Mouse (Mus musculus) mouse embryonic stem cell (cell line): ENCODE results near the gene Kmt2d.

Experiments used
- in situ Hi-C, 2 experiments: fragments of 300-500 bp; cut with MboI; formaldehyde crosslinking; loops; 1 replicate in 1 of 2; 3 replicates in 1 of 2; pipeline ENCODE4 v1.14.3; 2019 to 2020; ENCODE audit warnings: low sequenced_read_pairs in 2 of 2, low pct_unique_long_range_greater_than_20kb in 1 of 2, mixed read lengths in 1 of 2; ENCODE audit not compliant: unreplicated experiment in 1 of 2

Kmt2d gene

DNA sequence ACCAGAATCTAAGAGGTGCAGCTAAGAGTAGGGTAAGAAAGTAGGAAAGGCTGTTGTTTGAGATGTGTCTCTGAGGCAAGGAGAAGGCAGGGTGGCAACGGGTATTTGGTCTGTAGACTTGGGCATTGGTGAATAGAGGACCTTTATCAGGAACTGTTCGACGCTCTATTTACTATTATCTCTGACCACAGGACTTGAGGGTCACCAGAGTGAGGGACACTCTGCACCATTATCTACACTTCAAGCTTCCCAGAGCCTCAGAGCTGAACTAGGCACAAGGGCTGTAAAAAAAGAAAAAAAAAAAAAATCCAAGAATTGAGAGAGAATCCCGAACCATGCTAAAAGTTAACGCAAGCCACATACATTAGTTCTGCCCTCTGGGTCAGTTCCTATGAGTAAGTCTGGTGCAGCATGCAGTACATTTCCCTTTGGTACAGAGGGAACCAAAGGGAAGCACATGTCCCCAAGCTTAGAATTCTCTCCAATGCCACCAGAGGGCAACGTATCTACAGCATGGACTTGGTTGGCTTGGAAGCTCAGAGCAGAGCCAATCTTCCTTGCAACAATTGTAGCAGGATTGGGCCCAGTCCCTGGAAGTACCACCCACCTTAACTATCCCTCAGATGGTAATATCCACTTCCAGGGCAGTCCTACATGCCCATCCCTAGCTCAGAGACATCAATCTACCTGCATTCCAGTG is 21.1 kb upstream of the Kmt2d start:
- in situ Hi-C loops: no loop called here

GRCm38 (mm10) chr15:98891198-98891742 is 20.3 kb upstream of the Kmt2d start:
- in situ Hi-C loops: no loop called here

- in situ Hi-C loops: no loop called here
These were observed 16.5 kb upstream of the Kmt2d start for GRCm38 (mm10) chr15:98887526-98887925.

DNA sequence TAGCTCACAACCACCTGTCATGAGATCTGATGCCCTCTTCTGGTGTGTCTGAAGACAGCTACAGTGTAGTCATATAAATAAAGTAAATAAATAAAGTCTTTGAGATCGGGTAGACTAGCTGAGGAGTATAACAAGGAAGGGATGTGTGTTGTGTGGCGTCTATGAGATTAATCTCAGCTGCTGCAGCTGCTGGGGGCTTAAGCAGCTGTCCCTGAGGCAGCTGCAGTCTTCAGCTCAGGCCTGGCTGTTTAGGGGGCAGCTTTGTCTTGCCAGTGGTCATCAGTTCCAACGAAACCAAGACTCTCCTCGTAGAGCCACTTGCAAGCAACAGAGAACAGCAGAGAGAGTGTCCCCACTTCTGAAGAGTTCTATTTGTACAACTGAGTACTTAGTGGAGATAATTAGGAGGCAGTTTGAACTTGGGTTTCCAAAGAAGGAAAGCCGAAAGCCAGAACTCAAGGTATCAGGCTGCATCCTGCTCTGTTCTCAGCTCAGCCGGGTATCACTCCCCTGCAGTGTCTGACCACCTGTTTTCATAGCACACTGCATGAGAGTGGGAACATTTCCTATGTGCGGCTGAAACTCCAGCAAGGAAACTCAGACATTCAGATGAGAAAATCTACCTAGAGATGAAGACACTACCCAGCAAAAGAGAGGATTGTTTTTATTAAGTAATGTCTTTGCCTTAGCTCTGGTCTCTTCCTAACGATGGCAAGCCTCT is 15.8 kb upstream of the Kmt2d start:
- in situ Hi-C loops: no loop called here

GRCm38 (mm10) chr15:98884106-98884505 is 13.1 kb upstream of the Kmt2d start:
- in situ Hi-C loops: no loop called here

DNA sequence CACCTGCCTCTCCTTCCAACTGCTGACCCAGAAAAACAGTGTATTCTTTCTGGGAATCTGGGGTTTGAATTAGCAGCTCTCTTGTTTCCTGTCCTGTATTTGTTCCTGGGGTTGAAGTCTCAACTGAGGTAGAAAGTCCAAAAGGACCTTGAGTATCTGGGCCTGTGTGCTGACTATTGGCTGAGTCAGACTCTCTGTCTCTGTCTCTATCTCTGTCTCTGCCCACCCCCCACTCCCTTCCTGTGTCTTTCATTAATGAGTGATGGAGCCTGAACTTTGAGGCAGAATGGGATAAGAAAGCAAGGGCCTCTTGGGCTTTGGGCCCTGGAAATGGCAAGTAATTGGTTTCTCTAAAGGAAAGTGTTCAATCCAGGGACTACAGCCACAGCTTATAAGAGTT is 12.7 kb upstream of the Kmt2d start:
- in situ Hi-C loops: no loop called here

- in situ Hi-C loops: no loop called here
These were observed 10.6 kb upstream of the Kmt2d start for GRCm38 (mm10) chr15:98881656-98882008.

DNA sequence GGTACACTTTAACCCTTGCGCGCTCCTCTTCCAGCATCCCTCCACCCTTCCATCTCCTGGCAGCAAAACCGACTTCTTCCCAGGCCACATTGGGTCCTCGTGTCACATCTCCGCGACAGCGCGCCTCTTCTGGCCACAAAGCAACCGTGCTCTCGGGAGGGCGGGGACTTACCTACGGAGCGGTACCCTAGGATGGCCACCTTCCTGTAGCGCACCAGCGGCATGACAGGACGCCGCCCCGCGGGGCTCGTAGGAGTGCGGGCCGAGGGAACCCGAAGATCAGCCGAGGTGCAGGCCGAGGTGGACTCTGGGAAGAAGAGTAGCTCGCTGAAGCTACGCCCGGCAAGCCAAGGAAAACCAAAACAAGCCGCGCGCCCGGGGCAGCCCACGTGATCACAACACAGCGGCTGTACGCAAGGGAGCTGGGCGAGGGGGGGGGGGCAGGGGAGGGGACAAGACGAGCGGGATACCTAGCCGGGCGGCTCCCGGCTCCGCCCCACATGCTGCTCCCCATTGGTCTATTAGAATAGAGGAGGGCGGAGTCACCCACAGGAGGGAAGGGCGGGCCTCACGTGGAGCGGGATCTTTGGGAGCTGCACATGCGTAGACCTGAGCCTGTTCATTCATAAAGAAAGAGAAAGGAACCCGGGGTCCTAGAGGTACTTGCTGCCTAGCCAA is 10.1 kb upstream of the Kmt2d start:
- in situ Hi-C loops: no loop called here

DNA sequence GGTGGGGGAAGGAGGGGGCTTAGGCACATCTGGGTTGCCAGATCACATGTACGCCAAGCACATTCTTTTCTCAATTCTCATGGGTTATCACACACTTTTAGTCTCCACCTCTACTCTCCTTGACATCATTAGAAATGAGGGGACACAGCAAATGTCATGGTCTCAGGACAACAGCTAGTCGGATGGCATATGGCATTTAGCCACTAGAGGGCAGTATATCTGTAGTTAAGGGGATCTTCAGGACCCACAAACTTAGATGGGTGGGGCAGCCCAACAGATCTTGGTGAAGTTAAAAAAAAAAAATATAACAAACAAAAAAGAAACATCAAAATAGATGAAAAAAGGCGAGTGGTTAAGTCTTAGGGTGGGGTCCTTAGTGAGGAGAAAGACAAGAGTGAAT is 6.3 kb upstream of the Kmt2d start:
- in situ Hi-C loops: no loop called here

DNA sequence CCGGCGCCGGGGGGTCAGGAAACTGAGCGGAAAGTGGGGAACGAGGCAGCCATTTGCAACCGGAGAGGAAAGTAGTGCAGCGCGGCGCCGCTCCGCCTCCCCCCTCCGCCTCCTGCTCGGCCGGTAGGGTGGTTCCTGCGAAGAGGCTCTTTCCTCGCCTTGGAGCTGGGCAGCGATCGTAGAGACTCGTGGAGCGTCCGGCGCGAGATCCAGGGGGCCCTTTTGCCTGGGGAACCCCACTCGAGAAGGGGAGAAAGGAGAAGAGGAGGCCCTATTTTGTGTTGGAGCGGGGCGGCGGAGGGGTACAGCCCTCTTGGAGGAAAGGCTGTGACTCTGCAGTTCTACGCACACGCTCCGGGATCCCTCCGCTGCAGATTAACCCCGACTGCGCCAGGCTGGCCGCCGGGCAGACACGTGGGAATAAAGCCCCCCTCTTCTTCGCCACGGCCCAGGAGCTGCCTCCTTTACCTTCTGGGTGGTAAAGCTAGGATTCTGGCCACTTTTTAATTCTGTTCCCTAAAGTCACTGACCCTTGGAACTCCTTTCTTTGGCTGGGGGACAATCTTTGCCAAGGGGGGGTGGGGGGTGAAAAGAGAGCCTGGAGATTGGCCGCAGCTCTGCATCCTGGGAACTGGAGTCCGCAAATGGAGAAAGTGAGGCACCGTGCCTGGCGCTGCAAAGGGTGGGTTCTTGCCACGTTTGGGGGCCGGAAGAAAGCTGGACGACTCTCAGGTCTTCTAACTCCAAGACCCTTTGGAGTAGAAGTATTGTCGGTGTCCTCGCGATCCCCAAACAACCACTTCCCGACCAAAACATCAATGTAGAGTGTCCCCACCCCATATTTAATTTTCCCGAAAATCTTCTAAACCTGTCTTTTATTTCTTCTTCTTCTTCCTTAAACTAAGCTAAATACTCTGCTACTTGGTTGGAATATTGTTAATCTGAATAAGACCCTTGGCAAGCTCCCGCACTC is 1.2 kb upstream of the Kmt2d start:
- in situ Hi-C loops: no loop called here

DNA sequence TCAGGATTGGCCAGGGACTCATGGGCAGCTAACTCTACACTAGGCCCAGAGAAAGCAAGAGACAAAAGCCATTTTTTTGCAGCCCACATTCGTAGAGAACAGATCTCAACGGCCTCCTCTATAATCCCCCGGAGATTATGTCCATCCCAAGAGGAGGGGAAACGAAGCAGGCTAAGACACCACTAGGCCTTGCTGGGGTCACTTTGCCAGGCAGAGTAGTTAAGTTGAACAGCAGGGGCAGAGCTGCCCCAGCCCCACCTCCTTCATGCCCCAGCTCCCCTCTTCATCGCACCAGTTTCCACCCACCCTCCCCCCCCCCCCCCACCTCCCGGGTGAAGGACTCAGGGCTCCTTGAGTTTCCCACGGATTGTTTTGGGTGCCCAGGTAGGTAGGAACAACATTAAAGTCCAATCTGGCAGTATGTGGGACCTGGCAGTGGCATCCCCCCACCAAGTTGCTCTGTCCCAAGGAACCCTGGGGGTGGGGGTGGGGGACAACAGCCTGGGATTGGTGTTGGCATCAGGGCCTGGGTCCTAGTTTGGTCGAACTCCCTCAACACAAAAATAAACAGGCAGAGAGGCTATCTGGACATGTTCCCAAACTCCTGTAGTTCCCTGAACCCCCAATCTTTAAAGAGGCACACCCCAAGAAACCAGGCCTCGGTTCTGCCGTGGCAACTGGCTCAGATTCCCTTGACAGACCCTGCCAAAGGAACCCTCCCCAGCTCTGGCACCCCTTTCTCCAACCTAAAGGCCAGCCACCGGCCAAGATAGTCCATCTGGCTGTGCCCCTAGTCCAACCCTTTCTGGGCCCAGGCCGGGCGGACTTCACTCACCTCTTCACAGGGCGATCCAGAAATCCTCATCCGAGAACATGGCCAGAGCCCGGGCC is 580 bp downstream of the Kmt2d start:
- in situ Hi-C loops: no loop called here

- in situ Hi-C loops: no loop called here
These were observed 1.4 kb downstream of the Kmt2d start for GRCm38 (mm10) chr15:98869342-98870178.

GRCm38 (mm10) chr15:98868346-98869063 is 2.5 kb downstream of the Kmt2d start:
- in situ Hi-C loops: no loop called here

DNA sequence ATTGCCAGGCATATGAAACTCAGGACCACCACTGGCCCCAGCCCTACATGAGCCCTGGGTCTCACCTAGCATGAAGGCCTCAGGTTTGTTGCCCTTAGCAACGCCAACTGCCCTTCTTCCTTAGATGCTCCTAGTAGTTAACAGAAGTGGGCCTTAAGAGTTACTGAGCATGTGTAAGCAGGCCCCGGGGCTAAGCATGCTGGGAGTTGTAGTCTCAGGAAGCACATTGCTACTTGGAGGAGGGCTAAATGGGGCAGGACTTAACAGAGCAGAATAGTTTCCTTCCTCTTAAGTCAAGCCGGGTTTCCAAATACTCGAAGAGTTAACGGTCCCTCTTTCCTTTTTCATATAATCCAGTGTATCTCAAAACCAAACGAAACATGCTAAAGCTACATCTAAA is 3.7 kb downstream of the Kmt2d start:
- in situ Hi-C loops: no loop called here

- in situ Hi-C loops: no loop called here
These were observed 4.5 kb downstream of the Kmt2d start for GRCm38 (mm10) chr15:98866501-98866900.

- in situ Hi-C loops: no loop called here
These were observed 5.2 kb downstream of the Kmt2d start for GRCm38 (mm10) chr15:98865771-98866170.
